Mouse (Mus musculus) CH12.LX (cell line): ENCODE measurements around the gene Stard13. TPM values are rescaled to one million over a fixed set of nuclear protein-coding genes. Genes with fewer than 3 reads are reported as not detected.

Experiments
- DNase-seq: peaks from one replicate; pipeline ENCODE4 v3.0.0-alpha.2; 2013; ENCODE audit errors: extremely low read depth
- H3K27ac ChIP-seq: 2 replicates; pipeline ENCODE4 v1.5.1; 2012; ENCODE audit warnings: low read depth, mild to moderate bottlenecking, control low read depth, moderate library complexity; ENCODE audit not compliant: insufficient read depth
- H3K27me3 ChIP-seq: replicated peaks from 2 replicates; pipeline ENCODE3; 2012; ENCODE audit warnings: inconsistent platforms
- H3K36me3 ChIP-seq, 2 experiments: replicated peaks in 1 of 2; 2 replicates each; pipeline versions ENCODE3 to v1.6.1; 2012; ENCODE audit warnings: inconsistent platforms in 1 of 2, low read length in 1 of 2, mild to moderate bottlenecking in 1 of 2, mixed read lengths in 1 of 2, moderate library complexity in 1 of 2; ENCODE audit not compliant: control insufficient read depth in 1 of 2, insufficient read depth in 1 of 2
- H3K4me1 ChIP-seq, 2 experiments: 2 replicates each; pipeline ENCODE4 v1.6.1; 2012; ENCODE audit warnings: inconsistent platforms in 1 of 2, moderate library complexity in 1 of 2; ENCODE audit not compliant: insufficient read depth in 2 of 2, control insufficient read depth in 1 of 2
- H3K4me2 ChIP-seq: 2 replicates; pipeline ENCODE4 v1.6.1; 2012; ENCODE audit warnings: low read depth, mild to moderate bottlenecking, control low read depth; ENCODE audit not compliant: poor library complexity, insufficient read depth, severe bottlenecking
- H3K4me3 ChIP-seq, 3 experiments: fragments of 150-350 bp in 1 of 3; sonication (generic) in 1 of 3; replicated peaks in 1 of 3; 2 replicates each; pipeline versions ENCODE3 to v1.5.1; 2011 to 2012; ENCODE audit warnings: low read depth in 2 of 3, low read length in 2 of 3, mild to moderate bottlenecking in 2 of 3, moderate library complexity in 2 of 3, control low read depth in 1 of 3, improper control_type of control experiment in 1 of 3, inconsistent platforms in 1 of 3, mixed read lengths in 1 of 3; ENCODE audit not compliant: poor library complexity in 1 of 3
- H3K79me2 ChIP-seq: replicated peaks from 2 replicates; pipeline ENCODE4 v1.6.1; 2012; ENCODE audit warnings: mild to moderate bottlenecking, moderate library complexity; ENCODE audit not compliant: control insufficient read depth, poor library complexity, insufficient read depth, severe bottlenecking; ENCODE audit errors: extremely low read depth
- H3K9ac ChIP-seq: 2 replicates; pipeline ENCODE4 v1.6.1; 2012; ENCODE audit warnings: low read depth, mild to moderate bottlenecking, control low read depth, moderate library complexity; ENCODE audit not compliant: insufficient read depth
- H3K9me3 ChIP-seq: replicated peaks from 2 replicates; pipeline ENCODE3; 2012; ENCODE audit warnings: low read length, inconsistent platforms, mixed read lengths
- BHLHE40 ChIP-seq: IDR thresholded peaks from 2 replicates; pipeline ENCODE4 v1.6.1; 2011; ENCODE audit warnings: mild to moderate bottlenecking, low read depth, low read length, improper control_type of control experiment
- CHD1 ChIP-seq: IDR thresholded peaks from 2 replicates; pipeline ENCODE4 v1.6.1; 2012; ENCODE audit warnings: low read depth, low read length, improper control_type of control experiment, inconsistent platforms
- E2F4 ChIP-seq: IDR thresholded peaks from 2 replicates; pipeline ENCODE4 v1.6.1; 2011; ENCODE audit warnings: low read depth, low read length, improper control_type of control experiment; ENCODE audit not compliant: insufficient replicate concordance
- ETS1 ChIP-seq: conservative IDR thresholded peaks from 2 replicates; pipeline ENCODE4 v1.6.1; 2012; ENCODE audit warnings: low read depth, mild to moderate bottlenecking, inconsistent platforms, low read length, improper control_type of control experiment, moderate library complexity
- HCFC1 ChIP-seq: IDR thresholded peaks from 2 replicates; pipeline ENCODE4 v1.6.1; 2012; ENCODE audit warnings: low read depth, mild to moderate bottlenecking, inconsistent platforms, low read length, improper control_type of control experiment
- IRF4 ChIP-seq: IDR thresholded peaks from 2 replicates; pipeline ENCODE4 v1.6.1; 2014; ENCODE audit warnings: low read depth, mild to moderate bottlenecking, inconsistent platforms, low read length, improper control_type of control experiment
- JUN ChIP-seq: IDR thresholded peaks from 2 replicates; pipeline ENCODE4 v1.6.1; 2011; ENCODE audit warnings: low read depth, mild to moderate bottlenecking, low read length, improper control_type of control experiment, moderate library complexity; ENCODE audit not compliant: insufficient read depth
- JUND ChIP-seq: conservative IDR thresholded peaks from 2 replicates; pipeline ENCODE4 v1.6.1; 2011; ENCODE audit warnings: low read depth, low read length, improper control_type of control experiment
- MAFK ChIP-seq: IDR thresholded peaks from 2 replicates; pipeline ENCODE4 v1.6.1; 2011; ENCODE audit warnings: low read length, improper control_type of control experiment; ENCODE audit not compliant: insufficient replicate concordance
- MAX ChIP-seq: IDR thresholded peaks from 2 replicates; pipeline ENCODE4 v1.6.1; 2011; ENCODE audit warnings: low read length, improper control_type of control experiment
- MAZ ChIP-seq: IDR thresholded peaks from 2 replicates; pipeline ENCODE4 v1.6.1; 2012; ENCODE audit warnings: low read depth, mild to moderate bottlenecking, inconsistent platforms, low read length, improper control_type of control experiment, moderate library complexity
- MYC ChIP-seq: IDR thresholded peaks from 2 replicates; pipeline ENCODE4 v1.6.1; 2011; ENCODE audit warnings: low read depth, mild to moderate bottlenecking, improper control_type of control experiment, low read length
- NELFE ChIP-seq: IDR thresholded peaks from 2 replicates; pipeline ENCODE4 v1.6.1; 2011; ENCODE audit warnings: low read depth, low read length, improper control_type of control experiment
- NRF1 ChIP-seq: IDR thresholded peaks from 2 replicates; pipeline ENCODE4 v1.6.1; 2014; ENCODE audit warnings: low read depth, mild to moderate bottlenecking, inconsistent platforms, low read length, improper control_type of control experiment, moderate library complexity
- PAX5 ChIP-seq: IDR thresholded peaks from 2 replicates; pipeline ENCODE4 v1.6.1; 2012; ENCODE audit warnings: low read length, inconsistent platforms, mixed read lengths
- POLR2A ChIP-seq: IDR thresholded peaks from 2 replicates; pipeline ENCODE4 v1.6.1; 2011; ENCODE audit warnings: low read depth, mild to moderate bottlenecking, improper control_type of control experiment, low read length
- POLR2AphosphoS2 ChIP-seq: IDR thresholded peaks from 2 replicates; pipeline ENCODE4 v1.6.1; 2011; ENCODE audit warnings: low read depth, low read length, improper control_type of control experiment
- RAD21 ChIP-seq: IDR thresholded peaks from 2 replicates; pipeline ENCODE4 v1.6.1; 2011; ENCODE audit warnings: low read depth, mild to moderate bottlenecking, low read length, improper control_type of control experiment, moderate library complexity
- RCOR1 ChIP-seq: conservative IDR thresholded peaks from 2 replicates; pipeline ENCODE4 v1.6.1; 2012; ENCODE audit warnings: low read depth, mild to moderate bottlenecking, inconsistent platforms, low read length, improper control_type of control experiment
- SIN3A ChIP-seq: IDR thresholded peaks from 2 replicates; pipeline ENCODE4 v1.6.1; 2012; ENCODE audit warnings: low read length, improper control_type of control experiment, inconsistent platforms
- SMC3 ChIP-seq: IDR thresholded peaks from 2 replicates; pipeline ENCODE4 v1.6.1; 2011; ENCODE audit warnings: low read depth, low read length, improper control_type of control experiment
- ZC3H11A ChIP-seq: IDR thresholded peaks from 2 replicates; pipeline ENCODE4 v1.6.1; 2012; ENCODE audit warnings: low read depth, mild to moderate bottlenecking, inconsistent platforms, low read length, improper control_type of control experiment
- ZKSCAN1 ChIP-seq: IDR thresholded peaks from 2 replicates; pipeline ENCODE4 v1.6.1; 2012; ENCODE audit warnings: low read depth, inconsistent platforms, low read length, improper control_type of control experiment, borderline replicate concordance
- ZMIZ1 ChIP-seq: IDR thresholded peaks from 2 replicates; pipeline ENCODE4 v1.6.1; 2012; ENCODE audit warnings: low read depth, mild to moderate bottlenecking, inconsistent platforms, low read length, improper control_type of control experiment
- ZNF384 ChIP-seq: IDR thresholded peaks from 2 replicates; pipeline ENCODE4 v1.6.1; 2012; ENCODE audit warnings: low read depth, low read length, improper control_type of control experiment, inconsistent platforms
- dilution Hi-C: fragments of 300-500 bp; cut with MboI; formaldehyde crosslinking; loops from 2 replicates; pipeline ENCODE4 v1.14.3; 2020; ENCODE audit warnings: low sequenced_read_pairs; ENCODE audit not compliant: extremely low pct_unique_long_range_greater_than_20kb, extremely low pct_ligation_motif_present
- in situ Hi-C: fragments of 300-500 bp; cut with MboI; formaldehyde crosslinking; loops from 3 replicates; pipeline ENCODE4 v1.14.3; 2019; ENCODE audit warnings: low sequenced_read_pairs, low pct_ligation_motif_present, low pct_unique_long_range_greater_than_20kb, mixed read lengths
- polyA plus RNA-seq: library from polyadenylated mRNA; unstranded; fragments of >175 nt; gene quantifications from 2 replicates; pipeline ENCODE4 v1.2.1, GENCODE M21; 2012; ENCODE audit warnings: low read depth; ENCODE audit not compliant: insufficient read length
- total RNA-seq, 2 experiments: library from RNA; depleted of rRNA; stranded (reverse); fragments of 300-350 nt in 1 of 2; fragments of >200 nt in 1 of 2; gene quantifications; 2 replicates each; pipeline ENCODE4 v1.2.3; 2012 to 2014

Stard13 gene
- total and polyA plus RNA-seq, 3 experiments, result 33.5 to 154 (median 73.6) TPM

GRCm38 (mm10) chr5:151018959-151019358 lies 214.7 kb downstream of the Stard13 start:
- Histone ChIP-seq H3K4me3 (no peak overlapping the region), H3K79me2 (no peaks in the 10 kb centered on the region), H3K27ac (no peak overlapping the region), H3K9me3 (peaks cover 2% of the 10 kb centered on the region), H3K4me2 (no peak overlapping the region), H3K9ac (no peak overlapping the region), H3K36me3 (no peaks in the 10 kb centered on the region), H3K27me3 (peaks cover 3% of the 10 kb centered on the region), H3K4me1 (no peaks in the 10 kb centered on the region)
- TF ChIP-seq ZC3H11A, result no peak
- TF ChIP-seq ZKSCAN1, result no peak
- no peak for TF ChIP-seq SMC3
- no peak for TF ChIP-seq MAFK
- no peak for TF ChIP-seq MAX
- TF ChIP-seq JUN, result no peak
- TF ChIP-seq E2F4, result no peak
- no peak for TF ChIP-seq ZMIZ1
- TF ChIP-seq BHLHE40, result no peak
- TF ChIP-seq PAX5, result no peak
- TF ChIP-seq NELFE, result no peak
- no peak for TF ChIP-seq POLR2AphosphoS2
- no peak for TF ChIP-seq JUND
- no peak for TF ChIP-seq NRF1
- DNase-seq, result no peak
- dilution Hi-C loops, result no loop called here
- in situ Hi-C loops, result no loop called here

GRCm38 (mm10) chr5:151018450-151018849 lies 215.2 kb downstream of the Stard13 start:
- no peak overlapping the region for H3K27ac ChIP-seq
- in situ Hi-C loops (no loop called here), dilution Hi-C loops (no loop called here)
- no peak overlapping the region for H3K4me2 ChIP-seq
- H3K4me3 ChIP-seq, result no peak overlapping the region
- peaks cover under 1% of the 10 kb centered on the region for H3K27me3 ChIP-seq
- no peak for DNase-seq
- H3K79me2 ChIP-seq, result no peaks in the 10 kb centered on the region
- TF ChIP-seq POLR2A (no peak), JUND (no peak), HCFC1 (no peak), JUN (no peak), SIN3A (no peak), ETS1 (no peak), ZC3H11A (no peak), POLR2AphosphoS2 (no peak), CHD1 (no peak), RCOR1 (no peak), ZKSCAN1 (no peak), RAD21 (no peak), PAX5 (no peak), MYC (no peak), E2F4 (no peak), MAZ (no peak), ZMIZ1 (no peak), IRF4 (no peak), BHLHE40 (no peak), ZNF384 (no peak)
- peaks cover 2% of the 10 kb centered on the region for H3K9me3 ChIP-seq
- no peak overlapping the region for H3K9ac ChIP-seq
- no peaks in the 10 kb centered on the region for H3K36me3 ChIP-seq
- no peaks in the 10 kb centered on the region for H3K4me1 ChIP-seq
